Mouse (Mus musculus) limb, embryonic 12.5 days (tissue): ENCODE measurements around the gene Fcgr4. TPM values are rescaled to one million over a fixed set of nuclear protein-coding genes. Genes with fewer than 3 reads are reported as not detected.

Source experiments
- ATAC-seq: fragments of 200-750 bp; cut with Nextera tagmentation; 2 replicates; pipeline ENCODE4 v1.8.0; 2017; ENCODE audit warnings: low read depth, moderate TSS enrichment; ENCODE audit not compliant: insufficient number of reproducible peaks, insufficient read depth, low FRiP score, low TSS enrichment
- H3K27ac ChIP-seq: fragments of 300-500 bp; sonication (generic); 2 replicates; pipeline ENCODE4 v1.5.1; 2016; ENCODE audit warnings: mild to moderate bottlenecking, moderate library complexity
- H3K27me3 ChIP-seq: fragments of 300-500 bp; sonication (generic); 2 replicates; pipeline ENCODE4 v1.6.1; 2016; ENCODE audit warnings: mild to moderate bottlenecking, moderate library complexity
- H3K36me3 ChIP-seq: fragments of 300-500 bp; sonication (generic); 2 replicates; pipeline ENCODE4 v1.6.1; 2016; ENCODE audit warnings: mild to moderate bottlenecking, moderate library complexity
- H3K4me1 ChIP-seq: fragments of 300-500 bp; sonication (generic); replicated peaks from 2 replicates; pipeline ENCODE4 v1.6.1; 2016
- H3K4me2 ChIP-seq: fragments of 300-500 bp; sonication (generic); 2 replicates; pipeline ENCODE4 v1.6.1; 2016; ENCODE audit warnings: mild to moderate bottlenecking, moderate library complexity
- H3K4me3 ChIP-seq: fragments of 300-500 bp; sonication (generic); replicated peaks from 2 replicates; pipeline ENCODE4 v1.5.1; 2016; ENCODE audit warnings: mild to moderate bottlenecking
- H3K9ac ChIP-seq: fragments of 300-500 bp; sonication (generic); replicated peaks from 2 replicates; pipeline ENCODE4 v1.6.1; 2016; ENCODE audit warnings: mild to moderate bottlenecking, moderate library complexity
- H3K9me3 ChIP-seq: fragments of 300-500 bp; sonication (generic); 2 replicates; pipeline ENCODE4 v1.6.1; 2016; ENCODE audit warnings: mild to moderate bottlenecking, moderate library complexity
- WGBS: fragments of 180-500 bp; shearing (Covaris S2); methylation state at CpG from one replicate; pipeline ENCODE4 v1.1.7; 2016; 5-methylcytosine and 5-hydroxymethylcytosine counted together
- polyA plus RNA-seq: library from polyadenylated mRNA; unstranded; fragments of >200 nt; fragmentation: Nextera tagmentation; extraction: Ambion mirVana; gene quantifications from 2 replicates; pipeline ENCODE4 v1.2.1, GENCODE M21; 2016

The Fcgr4 gene
- polyA plus RNA-seq, 1 experiment from 2014 or later: 0.21 TPM

DNA sequence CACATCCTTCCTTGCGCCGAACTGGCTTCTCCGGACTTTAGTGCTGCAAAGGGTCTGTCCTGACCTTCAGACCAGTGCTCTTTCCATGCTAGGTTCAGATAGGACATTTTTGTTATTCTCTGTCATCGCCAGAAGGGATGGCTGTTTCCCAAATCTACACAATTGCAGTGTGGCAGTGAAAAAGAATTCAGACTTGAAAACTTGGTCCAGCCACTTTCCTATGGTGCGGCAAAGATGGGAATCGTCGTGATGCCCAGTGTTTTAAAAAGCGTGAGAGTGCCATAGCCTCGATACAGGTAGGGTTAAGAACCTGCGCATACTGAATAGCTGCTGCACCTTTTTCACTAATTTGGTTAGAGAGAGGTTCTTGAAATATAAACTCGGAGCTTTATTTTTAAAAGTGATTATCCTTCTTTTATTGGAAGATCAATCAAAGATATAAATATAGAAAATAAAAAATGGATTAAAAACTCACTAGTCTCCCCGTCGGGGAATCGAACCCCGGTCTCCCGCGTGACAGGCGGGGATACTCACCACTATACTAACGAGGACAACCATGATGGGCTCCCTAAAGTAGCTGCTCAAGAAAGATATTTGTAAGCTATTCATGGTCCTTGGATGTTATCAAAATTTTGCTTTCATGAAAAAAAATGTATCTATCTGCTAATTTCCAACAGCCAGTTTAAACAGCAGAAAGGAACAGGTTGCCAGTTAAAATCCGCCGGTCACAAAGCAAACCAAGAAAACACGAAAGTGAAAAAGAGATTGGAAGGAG lies 18.0 kb downstream of the Fcgr4 start:
- H3K27me3 ChIP-seq: peaks cover 38% of the 10 kb centered on the region
- peak overlapping the region; percentile 36 for H3K4me3 ChIP-seq
- ATAC-seq: no peak
- no peaks in the 10 kb centered on the region for H3K9me3 ChIP-seq
- H3K27ac ChIP-seq: no peak overlapping the region
- 5% methylated on average over 22 of the region's 22 CpGs for WGBS
- H3K4me2 ChIP-seq: peak overlapping the region; percentile 62
- no peak overlapping the region for H3K9ac ChIP-seq
- H3K4me1 ChIP-seq: peaks cover 11% of the 10 kb centered on the region
- no peaks in the 10 kb centered on the region for H3K36me3 ChIP-seq

DNA sequence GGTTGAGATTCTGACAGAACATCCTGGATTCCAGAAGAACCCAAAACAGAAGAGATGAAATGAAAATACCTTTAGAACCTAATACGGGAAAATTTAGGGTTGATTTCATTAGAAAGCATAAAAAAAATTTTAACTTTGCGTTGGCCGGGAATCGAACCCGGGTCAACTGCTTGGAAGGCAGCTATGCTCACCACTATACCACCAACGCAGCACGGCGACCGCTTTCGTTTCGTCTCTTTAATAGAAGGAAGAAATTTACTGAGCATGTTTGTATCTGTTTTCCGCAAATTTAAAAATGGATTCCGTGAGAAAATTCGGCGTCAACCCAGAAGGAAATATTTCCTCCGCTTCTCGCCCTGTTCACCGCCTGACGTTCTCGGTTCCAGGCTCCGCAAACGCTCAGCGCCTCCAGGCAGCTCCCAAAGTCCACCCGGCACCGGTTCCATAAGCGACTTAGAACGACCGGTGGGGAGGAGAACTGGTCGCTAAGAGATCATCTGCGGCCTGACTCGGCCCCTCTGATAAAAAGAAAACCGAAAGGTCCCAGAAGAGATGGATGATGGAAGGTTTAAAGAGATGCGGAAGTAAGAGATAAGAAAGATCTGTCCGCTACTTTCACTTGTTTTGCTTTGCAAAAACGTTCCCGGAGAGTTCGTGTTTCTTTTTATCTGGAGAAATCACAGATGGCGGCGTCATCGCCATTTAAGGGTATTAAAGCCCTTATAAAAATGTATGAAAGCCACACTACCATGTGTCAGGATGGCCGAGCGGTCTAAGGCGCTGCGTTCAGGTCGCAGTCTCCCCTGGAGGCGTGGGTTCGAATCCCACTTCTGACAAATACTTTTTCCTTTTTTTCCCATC lies 19.4 kb downstream of the Fcgr4 start:
- H3K4me3 ChIP-seq: peak overlapping the region; percentile 65
- WGBS: under 1% methylated on average over 47 of the region's 47 CpGs
- peak overlapping the region; percentile 67 for H3K9ac ChIP-seq
- peaks cover 24% of the 10 kb centered on the region for H3K27me3 ChIP-seq
- peak overlapping the region; percentile 58 for H3K4me2 ChIP-seq
- 0 out of 2 replicates have a peak, but pooled peaks cover 7% of the 10 kb centered on the region for H3K4me1 ChIP-seq
- peak; percentile 75 for ATAC-seq
- H3K36me3 ChIP-seq: no peaks in the 10 kb centered on the region
- H3K9me3 ChIP-seq: no peaks in the 10 kb centered on the region
- peak overlapping the region; percentile 70 for H3K27ac ChIP-seq

DNA sequence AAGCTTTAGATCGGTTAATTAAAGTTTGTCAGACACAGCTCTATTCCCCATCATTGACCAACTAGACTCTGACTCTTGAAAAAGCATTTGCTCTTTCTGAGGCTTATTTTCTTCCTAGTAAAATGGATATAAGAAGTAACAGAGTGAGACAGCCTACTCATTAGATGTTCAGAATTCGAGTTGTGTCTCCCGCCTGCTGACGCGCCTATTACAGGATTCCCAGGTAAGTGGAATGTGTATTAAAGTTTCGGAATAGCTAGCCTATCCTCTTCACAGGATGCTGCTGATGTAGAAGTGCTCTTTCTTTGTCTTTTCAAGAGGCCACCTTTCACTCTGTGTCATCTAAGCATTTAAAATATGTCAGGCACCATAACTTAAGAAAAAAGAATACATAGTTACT lies 20.4 kb downstream of the Fcgr4 start:
- Histone ChIP-seq H3K4me1 (0 out of 2 replicates have a peak, but pooled peaks cover 7% of the 10 kb centered on the region), H3K9me3 (no peaks in the 10 kb centered on the region), H3K4me3 (no peak overlapping the region), H3K27ac (no peak overlapping the region), H3K9ac (no peak overlapping the region), H3K36me3 (no peaks in the 10 kb centered on the region), H3K27me3 (peaks cover 19% of the 10 kb centered on the region), H3K4me2 (no peak overlapping the region)
- no peak for ATAC-seq
- 74% methylated on average over 6 of the region's 6 CpGs for WGBS

GRCm38 (mm10) chr1:171039880-171040279 lies 21.2 kb downstream of the Fcgr4 start:
- H3K9ac ChIP-seq: no peak overlapping the region
- ATAC-seq: no peak
- peaks cover 13% of the 10 kb centered on the region for H3K27me3 ChIP-seq
- WGBS: 82% methylated on average over 7 of the region's 7 CpGs
- H3K4me1 ChIP-seq: 0 out of 2 replicates have a peak, but pooled peaks cover 3% of the 10 kb centered on the region
- H3K27ac ChIP-seq: no peak overlapping the region
- no peak overlapping the region for H3K4me3 ChIP-seq
- H3K4me2 ChIP-seq: no peak overlapping the region
- no peaks in the 10 kb centered on the region for H3K9me3 ChIP-seq
- no peaks in the 10 kb centered on the region for H3K36me3 ChIP-seq

DNA sequence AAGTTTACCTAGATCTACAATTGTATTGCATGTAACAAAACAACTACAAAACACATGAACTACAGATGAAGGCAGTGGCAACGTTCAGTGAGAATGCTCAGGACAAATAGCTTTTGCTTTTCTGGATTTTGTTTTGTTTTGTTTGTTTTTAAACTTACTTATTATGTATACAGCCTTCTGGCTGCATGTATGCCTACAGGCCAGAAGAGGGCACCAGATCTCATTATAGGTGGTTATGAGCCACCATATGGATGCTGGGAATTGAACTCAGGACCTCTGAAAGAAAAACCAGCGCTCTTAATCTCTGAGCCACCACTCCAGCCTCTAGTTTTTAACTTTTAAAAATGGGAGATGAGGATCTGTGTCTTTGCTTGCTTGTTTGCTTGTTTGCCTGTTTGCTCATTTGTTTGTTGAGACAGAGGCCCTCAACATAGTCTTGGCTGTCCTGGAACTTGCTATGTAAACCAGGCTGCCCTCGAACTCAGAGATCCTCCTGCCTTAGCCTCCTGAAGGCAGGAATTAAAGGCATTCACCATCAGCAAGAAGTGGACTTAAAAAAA lies 25.0 kb downstream of the Fcgr4 start:
- Histone ChIP-seq H3K4me1 (no peaks in the 10 kb centered on the region; the same call in 1 of the 2 replicates), H3K36me3 (no peaks in the 10 kb centered on the region), H3K9ac (peak overlapping the region; percentile 59; the same call in 1 of the 2 replicates), H3K4me2 (peak overlapping the region; percentile 51), H3K9me3 (no peaks in the 10 kb centered on the region), H3K27ac (peak overlapping the region; percentile 79; the same call in 1 of the 2 replicates), H3K4me3 (peak overlapping the region; percentile 61), H3K27me3 (no peaks in the 10 kb centered on the region)
- WGBS: 69% methylated on average over 3 of the region's 3 CpGs
- ATAC-seq: no peak

DNA sequence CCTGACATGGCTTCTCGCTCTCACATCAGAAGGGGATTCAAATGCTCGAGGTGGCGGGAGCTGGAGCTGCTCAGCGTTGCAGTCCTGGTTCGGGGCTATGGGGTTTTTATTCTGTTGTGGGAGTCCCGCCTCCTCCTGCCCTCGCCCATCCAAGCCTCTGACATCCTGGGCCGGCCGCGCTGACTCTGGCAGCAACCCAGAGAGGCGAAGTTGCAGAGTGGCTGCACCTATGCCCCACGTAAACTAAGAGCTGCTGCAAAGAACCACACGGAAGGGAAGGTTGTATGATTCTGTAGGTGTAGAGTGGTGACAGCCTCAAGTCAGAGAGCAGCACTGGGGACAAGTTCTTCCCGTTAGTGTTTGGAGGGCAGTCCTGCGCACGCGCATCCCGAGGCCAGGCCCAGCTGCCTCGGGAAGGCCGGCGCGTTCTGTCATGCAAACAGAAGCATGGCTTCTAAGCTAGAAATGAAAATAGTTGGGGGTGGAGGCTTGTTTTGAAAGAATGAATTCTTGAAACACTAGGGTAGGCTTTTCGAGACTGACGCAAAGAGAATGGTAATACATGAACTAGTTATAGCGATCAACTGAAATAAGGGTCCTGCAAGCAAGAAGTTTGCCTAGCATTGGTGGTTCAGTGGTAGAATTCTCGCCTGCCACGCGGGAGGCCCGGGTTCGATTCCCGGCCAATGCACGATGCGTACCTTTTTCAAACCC lies 25.8 kb downstream of the Fcgr4 start:
- H3K9me3 ChIP-seq: no peaks in the 10 kb centered on the region
- peak overlapping the region; percentile 59 for H3K9ac ChIP-seq
- WGBS: under 1% methylated on average over 33 of the region's 33 CpGs
- H3K4me3 ChIP-seq: peak overlapping the region; percentile 61
- H3K27ac ChIP-seq: peak overlapping the region; percentile 79
- peak overlapping the region; percentile 51 for H3K4me2 ChIP-seq
- peak; percentile 91 for ATAC-seq
- H3K4me1 ChIP-seq: no peaks in the 10 kb centered on the region; the same call in 1 of the 2 replicates
- H3K36me3 ChIP-seq: no peaks in the 10 kb centered on the region
- no peaks in the 10 kb centered on the region; the same call in 1 of the 2 replicates for H3K27me3 ChIP-seq

GRCm38 (mm10) chr1:171045079-171045465 lies 26.4 kb downstream of the Fcgr4 start:
- Histone ChIP-seq H3K4me3 (peak overlapping the region; percentile 61), H3K27ac (no peak overlapping the region), H3K4me1 (no peaks in the 10 kb centered on the region; the same call in 1 of the 2 replicates), H3K4me2 (peak overlapping the region; percentile 49), H3K27me3 (no peaks in the 10 kb centered on the region; the same call in 1 of the 2 replicates), H3K36me3 (no peaks in the 10 kb centered on the region), H3K9me3 (no peaks in the 10 kb centered on the region), H3K9ac (no peak overlapping the region; the same call in 1 of the 2 replicates)
- WGBS: 11% methylated on average over 14 of the region's 14 CpGs
- ATAC-seq: no peak

DNA sequence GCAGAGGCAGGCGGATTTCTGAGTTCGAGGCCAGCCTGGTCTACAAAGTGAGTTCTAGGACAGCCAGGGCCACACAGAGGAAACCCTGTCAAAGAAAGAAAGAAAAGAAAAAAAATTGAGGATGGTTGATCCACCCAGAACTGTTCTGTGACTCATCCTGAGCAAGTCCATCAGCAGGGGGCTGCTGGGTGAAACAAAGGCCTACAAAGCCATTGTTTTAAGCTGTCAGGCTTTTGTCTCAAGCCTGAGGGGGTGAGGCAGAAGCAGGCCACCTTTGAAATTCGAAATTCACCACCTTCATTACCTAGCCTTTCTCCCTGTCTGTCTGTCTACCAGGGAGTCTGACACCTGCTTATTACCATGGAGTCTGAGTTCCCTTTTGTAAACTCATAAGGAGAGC lies 27.8 kb downstream of the Fcgr4 start:
- Histone ChIP-seq H3K27ac (no peak overlapping the region), H3K36me3 (no peaks in the 10 kb centered on the region), H3K27me3 (no peaks in the 10 kb centered on the region; the same call in 1 of the 2 replicates), H3K4me2 (no peak overlapping the region), H3K4me3 (no peak overlapping the region), H3K9me3 (no peaks in the 10 kb centered on the region), H3K9ac (no peak overlapping the region), H3K4me1 (no peaks in the 10 kb centered on the region; the same call in 1 of the 2 replicates)
- 76% methylated on average over 3 of the region's 3 CpGs for WGBS
- no peak for ATAC-seq

DNA sequence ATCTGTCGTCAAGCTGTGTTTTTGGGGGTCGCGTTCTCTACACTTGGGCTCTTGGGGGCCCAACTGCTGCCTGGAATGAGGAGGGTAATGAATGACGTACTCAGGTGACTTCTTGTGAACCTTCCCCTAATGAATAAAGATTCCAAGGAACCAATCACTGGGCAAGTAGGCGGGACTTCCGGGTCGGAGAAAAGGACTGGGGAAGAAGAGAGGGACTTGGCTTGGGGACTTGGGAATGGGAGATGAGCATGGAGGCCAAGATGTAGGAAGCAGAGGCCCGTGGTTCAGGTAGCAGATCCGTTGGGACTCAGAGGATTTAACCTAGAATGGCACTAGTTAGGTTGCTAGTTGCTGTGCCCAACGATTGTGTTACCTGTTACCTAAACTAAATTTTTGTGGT lies 30.5 kb downstream of the Fcgr4 start:
- no peak overlapping the region for H3K27ac ChIP-seq
- H3K9me3 ChIP-seq: no peaks in the 10 kb centered on the region
- H3K4me2 ChIP-seq: 0 out of 2 replicates have a peak overlapping the region, but pooled peaks have one; percentile 11
- H3K9ac ChIP-seq: no peak overlapping the region
- no peaks in the 10 kb centered on the region for H3K36me3 ChIP-seq
- H3K4me3 ChIP-seq: no peak overlapping the region
- WGBS: 46% methylated on average over 10 of the region's 10 CpGs
- H3K4me1 ChIP-seq: no peaks in the 10 kb centered on the region; the same call in 1 of the 2 replicates
- no peak for ATAC-seq
- H3K27me3 ChIP-seq: no peaks in the 10 kb centered on the region; the same call in 1 of the 2 replicates

DNA sequence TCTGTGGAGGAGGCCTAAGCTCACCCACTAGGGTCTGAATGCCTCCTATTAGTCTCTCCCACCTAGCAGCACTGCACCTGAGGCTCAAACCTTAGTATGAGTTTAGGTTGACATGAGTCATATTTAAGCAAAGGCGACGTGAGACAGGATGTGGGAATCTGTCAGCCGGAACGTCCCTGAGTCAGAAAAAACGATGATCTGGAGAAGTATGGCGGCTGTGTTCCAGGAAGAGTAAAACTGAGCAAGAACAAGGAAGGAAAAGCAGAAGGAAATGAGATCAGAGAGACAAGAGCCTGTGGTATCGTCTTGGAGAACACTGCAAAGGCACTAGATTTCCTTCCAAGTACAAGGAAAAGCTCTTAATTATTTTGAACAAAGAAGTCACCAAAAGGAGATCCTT lies 32.1 kb downstream of the Fcgr4 start:
- WGBS: 91% methylated on average over 7 of the region's 7 CpGs
- Histone ChIP-seq H3K36me3 (no peaks in the 10 kb centered on the region), H3K27ac (no peak overlapping the region), H3K4me3 (no peak overlapping the region), H3K9me3 (no peaks in the 10 kb centered on the region), H3K4me1 (no peaks in the 10 kb centered on the region), H3K9ac (no peak overlapping the region), H3K27me3 (no peaks in the 10 kb centered on the region; the same call in 1 of the 2 replicates), H3K4me2 (no peak overlapping the region)
- no peak for ATAC-seq
